Mouse (Mus musculus) frontal cortex, postnatal 36 days (tissue): ENCODE measurements around the gene Rb1.

Source experiments
- DNase-seq, 2 experiments: peaks; one replicate each; pipeline ENCODE4 v3.0.0; 2022; ENCODE audit warnings: low spot score in 2 of 2

Rb1 gene

GRCm38 (mm10) chr14:73209262-73209661, 116.4 kb downstream of the Rb1 start:
- no peak for DNase-seq

- DNase-seq, result no peak
Observed at GRCm38 (mm10) chr14:73204016-73204415, 121.6 kb downstream of the Rb1 start.

- DNase-seq, result no peak
Observed at GRCm38 (mm10) chr14:73201447-73201846, 124.2 kb downstream of the Rb1 start.

- DNase-seq, result peak; percentile 32 to 44
Observed at GRCm38 (mm10) chr14:73199058-73199457, 126.6 kb downstream of the Rb1 start.

- DNase-seq, result no peak
Observed at GRCm38 (mm10) chr14:73186875-73187274, 138.7 kb downstream of the Rb1 start.

- DNase-seq, result no peak
Observed at GRCm38 (mm10) chr14:73181144-73181543, 144.5 kb downstream of the Rb1 start.

GRCm38 (mm10) chr14:73180671-73181070, 145.0 kb downstream of the Rb1 start:
- DNase-seq, result no peak

- DNase-seq, result no peak
Observed at GRCm38 (mm10) chr14:73179221-73179681, 146.4 kb downstream of the Rb1 start.

- no peak for DNase-seq
Observed at GRCm38 (mm10) chr14:73177961-73178360, 147.7 kb downstream of the Rb1 start.

GRCm38 (mm10) chr14:73176266-73176665, 149.4 kb downstream of the Rb1 start:
- no peak for DNase-seq

GRCm38 (mm10) chr14:73175814-73176213, 149.8 kb downstream of the Rb1 start:
- no peak for DNase-seq

- DNase-seq, result no peak
Observed at GRCm38 (mm10) chr14:73175031-73175430, 150.6 kb downstream of the Rb1 start.

- DNase-seq, result no peak
Observed at GRCm38 (mm10) chr14:73174091-73174995, 151.3 kb downstream of the Rb1 start.

- no peak for DNase-seq
Observed at GRCm38 (mm10) chr14:73173662-73174061, 152.0 kb downstream of the Rb1 start.

- no peak for DNase-seq
Observed at GRCm38 (mm10) chr14:73172196-73173011, 153.2 kb downstream of the Rb1 start.

- DNase-seq, result no peak
Observed at GRCm38 (mm10) chr14:73169926-73170844, 155.4 kb downstream of the Rb1 start.

- no peak for DNase-seq
Observed at GRCm38 (mm10) chr14:73168605-73169004, 157.0 kb downstream of the Rb1 start.

GRCm38 (mm10) chr14:73165136-73165535, 160.5 kb downstream of the Rb1 start:
- no peak for DNase-seq

- DNase-seq, result no peak
Observed at GRCm38 (mm10) chr14:73163363-73163998, 162.1 kb downstream of the Rb1 start.

- no peak for DNase-seq
Observed at GRCm38 (mm10) chr14:73162192-73162800, 163.3 kb downstream of the Rb1 start.

- DNase-seq, result peak in 1 of 2 experiments; percentile 40
Observed at GRCm38 (mm10) chr14:73161303-73161702, 164.3 kb downstream of the Rb1 start.
